Mouse (Mus musculus) olfactory bulb, adult 2 months (tissue): ENCODE results near the gene Cxcr4.

Experiments
- CTCF ChIP-seq: fragments of 200-500 bp; IDR thresholded peaks from 2 replicates; pipeline ENCODE4 v1.5.1; 2012; ENCODE audit warnings: low read depth, mild to moderate bottlenecking, low read length, moderate library complexity; ENCODE audit not compliant: insufficient read depth
- POLR2A ChIP-seq: fragments of 200-500 bp; IDR thresholded peaks from 2 replicates; pipeline ENCODE4 v1.6.1; 2012; ENCODE audit warnings: mild to moderate bottlenecking, low read depth, low read length, moderate library complexity; ENCODE audit not compliant: insufficient read depth

DNA sequence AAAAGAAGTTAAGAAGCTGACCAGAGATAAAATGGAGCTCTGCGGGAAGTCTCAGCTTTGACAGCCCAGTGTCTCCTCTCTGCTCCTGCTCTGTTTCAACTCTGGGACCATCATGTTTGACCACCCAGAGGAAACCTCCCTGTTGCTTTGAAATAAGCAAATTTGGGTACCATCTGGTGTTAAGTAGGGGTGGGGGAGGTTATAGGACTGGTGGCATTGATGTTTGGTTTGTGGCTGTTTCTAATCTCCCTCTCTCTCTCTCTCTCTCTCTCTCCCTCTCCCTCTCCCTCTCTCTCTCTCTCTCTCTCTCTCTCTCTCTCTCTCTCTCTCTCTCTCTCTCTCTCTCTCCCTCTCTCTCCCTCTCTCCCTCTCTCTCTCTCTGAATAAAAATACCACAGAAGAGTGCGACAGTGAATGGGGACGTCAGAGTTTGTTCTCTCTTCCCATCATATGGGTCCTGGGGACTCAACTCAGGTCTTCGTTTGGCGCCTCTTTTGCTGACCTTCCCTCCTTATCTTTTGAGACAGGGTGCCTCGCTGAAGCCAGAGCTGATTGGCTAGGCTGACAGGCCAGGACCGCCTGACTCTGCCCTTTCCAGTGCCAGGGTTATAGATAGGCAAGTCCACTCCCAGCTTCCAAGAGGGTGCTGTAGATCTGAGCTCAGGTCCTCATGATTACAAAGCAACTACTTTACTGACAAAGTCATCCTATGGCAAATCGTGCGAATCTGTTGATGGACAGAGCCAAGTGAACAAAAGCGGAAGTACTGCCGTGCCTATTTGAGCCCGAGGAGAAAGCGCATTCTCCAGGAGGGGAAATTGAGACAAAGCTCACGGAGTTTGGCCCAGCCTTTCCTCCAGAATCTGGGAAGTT lies 31.4 kb downstream of the Cxcr4 start:
- TF ChIP-seq POLR2A (no peak), CTCF (no peak)
